Mouse (Mus musculus) cortical plate, adult 2 months (tissue): Measurements from ENCODE around the gene Ang2.

Experiments
- CTCF ChIP-seq: fragments of 200-500 bp; IDR thresholded peaks from 2 replicates; pipeline ENCODE4 v1.5.1; 2011; ENCODE audit warnings: mild to moderate bottlenecking, control low read depth, low read length; ENCODE audit not compliant: insufficient read depth; ENCODE audit errors: extremely low read depth
- POLR2A ChIP-seq: fragments of 200-500 bp; IDR thresholded peaks from 2 replicates; pipeline ENCODE4 v1.6.1; 2011; ENCODE audit warnings: mild to moderate bottlenecking, low read length, control low read depth; ENCODE audit not compliant: insufficient read depth; ENCODE audit errors: extremely low read depth

GRCm38 (mm10) chr14:51240899-51241298 is 42.0 kb upstream of the Ang2 start:
- TF ChIP-seq POLR2A, result no peak
- peak; percentile 70 for TF ChIP-seq CTCF
